Mouse (Mus musculus) intestine, postnatal 0 days (tissue): ENCODE measurements around the gene Rgs21. TPM values are rescaled to one million over a fixed set of nuclear protein-coding genes. Genes with fewer than 3 reads are reported as not detected.

Source experiments
- ATAC-seq: fragments of 200-750 bp; cut with Nextera tagmentation; 2 replicates; pipeline ENCODE4 v1.8.0; 2017; ENCODE audit warnings: mild to moderate bottlenecking, moderate TSS enrichment, moderate library complexity
- H3K27ac ChIP-seq: fragments of 300-500 bp; sonication (generic); 2 replicates; pipeline ENCODE4 v1.5.1; 2014; ENCODE audit warnings: mild to moderate bottlenecking, low read depth, low read length, moderate library complexity
- H3K27me3 ChIP-seq: fragments of 300-500 bp; sonication (generic); replicated peaks from 2 replicates; pipeline ENCODE4 v1.6.1; 2014; ENCODE audit warnings: low read length, mixed read lengths; ENCODE audit not compliant: control insufficient read depth, insufficient read depth
- H3K36me3 ChIP-seq: fragments of 300-500 bp; sonication (generic); 2 replicates; pipeline ENCODE4 v1.6.1; 2014; ENCODE audit warnings: mild to moderate bottlenecking, moderate library complexity; ENCODE audit not compliant: control insufficient read depth, insufficient read depth
- H3K4me1 ChIP-seq: fragments of 300-500 bp; sonication (generic); replicated peaks from 2 replicates; pipeline ENCODE4 v1.6.1; 2014; ENCODE audit warnings: antibody characterized with exemption, low read length, mixed read lengths; ENCODE audit not compliant: control insufficient read depth, insufficient read depth
- H3K4me2 ChIP-seq: fragments of 300-500 bp; sonication (generic); replicated peaks from 2 replicates; pipeline ENCODE4 v1.6.1; 2014; ENCODE audit warnings: low read depth, mild to moderate bottlenecking, moderate library complexity
- H3K4me3 ChIP-seq: fragments of 300-500 bp; sonication (generic); 2 replicates; pipeline ENCODE4 v1.5.1; 2014; ENCODE audit warnings: low read depth, low read length
- H3K9ac ChIP-seq: fragments of 300-500 bp; sonication (generic); 2 replicates; pipeline ENCODE4 v1.6.1; 2014; ENCODE audit warnings: mild to moderate bottlenecking, low read depth, low read length
- H3K9me3 ChIP-seq: fragments of 300-500 bp; sonication (generic); 2 replicates; pipeline ENCODE4 v1.6.1; 2016; ENCODE audit warnings: mixed run types; ENCODE audit not compliant: control insufficient read depth
- CTCF ChIP-seq: sonication (generic); IDR thresholded peaks from 2 replicates; pipeline ENCODE4 v1.5.1; 2016; ENCODE audit warnings: low read depth, mild to moderate bottlenecking, control low read depth, antibody characterized with exemption, moderate library complexity
- WGBS: fragments of 180-500 bp; shearing (Covaris S2); extraction: QIAGEN DNeasy Blood & Tissue Kit; methylation state at CpG from one replicate; pipeline ENCODE4 v1.1.7; 2014; 5-methylcytosine and 5-hydroxymethylcytosine counted together
- polyA plus RNA-seq: library from polyadenylated mRNA; unstranded; fragments of >200 nt; fragmentation: Nextera tagmentation; extraction: Ambion mirVana; gene quantifications from 2 replicates; pipeline ENCODE4 v1.2.1, GENCODE M21; 2015

Rgs21 gene
- polyA plus RNA-seq, 1 experiment from 2014 or later: not detected

GRCm38 (mm10) chr1:144498051-144498450, 69.4 kb downstream of the Rgs21 start:
- H3K27me3 ChIP-seq: no peaks in the 10 kb centered on the region
- no peak overlapping the region for H3K4me2 ChIP-seq
- H3K27ac ChIP-seq: no peak overlapping the region
- 39% methylated on average over 3 of the region's 3 CpGs for WGBS
- ATAC-seq: no peak
- no peaks in the 10 kb centered on the region for H3K4me1 ChIP-seq
- H3K36me3 ChIP-seq: no peaks in the 10 kb centered on the region
- no peak for TF ChIP-seq CTCF
- no peak overlapping the region for H3K4me3 ChIP-seq
- no peaks in the 10 kb centered on the region for H3K9me3 ChIP-seq
- H3K9ac ChIP-seq: no peak overlapping the region

DNA sequence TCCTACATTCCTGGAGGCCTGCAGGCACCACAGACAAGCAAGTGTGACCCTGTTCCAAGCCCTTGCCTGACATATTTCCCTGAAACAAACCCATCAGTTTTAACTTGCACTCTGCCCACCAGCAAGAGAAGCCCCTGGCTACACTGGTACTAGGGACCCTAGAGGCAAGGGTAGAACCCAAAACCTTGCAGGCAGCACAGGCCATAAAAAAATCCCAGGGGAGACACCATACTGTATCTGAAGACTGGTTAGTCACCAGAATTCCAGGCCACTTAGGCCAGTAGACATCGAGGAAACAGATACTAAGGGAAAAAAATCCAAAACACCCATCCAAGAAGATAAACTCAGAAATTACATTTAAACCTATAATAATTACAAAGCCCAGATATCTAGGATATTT, 74.1 kb downstream of the Rgs21 start:
- H3K4me2 ChIP-seq: no peak overlapping the region
- no peaks in the 10 kb centered on the region for H3K9me3 ChIP-seq
- no peak for TF ChIP-seq CTCF
- no peak overlapping the region for H3K9ac ChIP-seq
- H3K36me3 ChIP-seq: no peaks in the 10 kb centered on the region
- ATAC-seq: no peak
- no peak overlapping the region for H3K27ac ChIP-seq
- no peaks in the 10 kb centered on the region for H3K27me3 ChIP-seq
- no peak overlapping the region for H3K4me3 ChIP-seq
- no peaks in the 10 kb centered on the region for H3K4me1 ChIP-seq
- 93% methylated on average over 1 of the region's 1 CpGs for WGBS

DNA sequence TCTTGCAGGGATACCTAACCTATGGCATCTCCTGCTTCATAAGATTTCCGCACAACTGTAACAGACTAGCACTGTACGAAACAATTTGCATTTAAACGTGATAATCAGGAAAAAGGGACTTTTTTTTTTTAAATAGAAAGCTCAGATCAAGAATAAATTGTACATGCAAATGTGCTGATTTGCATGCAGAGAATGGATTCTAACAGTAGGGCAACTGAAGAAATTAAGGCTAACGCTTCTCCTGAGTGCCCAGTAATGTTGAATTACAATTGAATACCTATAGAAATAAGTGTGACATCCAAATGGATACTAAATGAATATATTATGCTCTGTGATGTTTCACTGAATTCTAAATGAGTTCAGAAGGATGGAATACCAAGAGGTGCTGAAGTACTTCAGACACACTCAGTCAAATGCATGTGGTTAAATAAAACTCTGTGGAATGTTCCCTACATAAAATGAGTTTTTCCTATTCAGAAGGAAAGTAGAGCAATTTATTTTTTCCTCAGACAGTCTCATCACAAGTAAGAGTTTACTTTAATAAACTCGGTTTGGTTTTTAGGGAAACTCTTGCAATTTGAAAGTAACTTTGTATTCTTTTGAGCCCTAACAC, 79.1 kb downstream of the Rgs21 start:
- H3K27me3 ChIP-seq: no peaks in the 10 kb centered on the region
- H3K4me2 ChIP-seq: no peak overlapping the region
- no peak for ATAC-seq
- TF ChIP-seq CTCF: no peak
- no peaks in the 10 kb centered on the region for H3K4me1 ChIP-seq
- H3K9ac ChIP-seq: no peak overlapping the region
- no peak overlapping the region for H3K4me3 ChIP-seq
- no peaks in the 10 kb centered on the region for H3K36me3 ChIP-seq
- H3K9me3 ChIP-seq: no peaks in the 10 kb centered on the region
- 84% methylated on average over 5 of the region's 5 CpGs for WGBS
- no peak overlapping the region for H3K27ac ChIP-seq

Other genes with a start within 250 kb of the Rgs21 start
- gene Rgs18, start 207.8 kb upstream of the Rgs21 start, polyA plus RNA-seq: 0.44 and 0.61 TPM in 2 replicates